Mouse (Mus musculus) neural tube, embryonic 12.5 days (tissue): ENCODE results near the gene Asic4. TPM values are rescaled to one million over a fixed set of nuclear protein-coding genes. Genes with fewer than 3 reads are reported as not detected.

Source experiments
- ATAC-seq: fragments of 200-750 bp; cut with Nextera tagmentation; 2 replicates; pipeline ENCODE4 v1.8.0; 2017; ENCODE audit warnings: low read depth, mild to moderate bottlenecking, moderate TSS enrichment, moderate library complexity; ENCODE audit not compliant: low FRiP score
- H3K27ac ChIP-seq: fragments of 300-500 bp; sonication (generic); 2 replicates; pipeline ENCODE4 v1.5.1; 2016
- H3K27me3 ChIP-seq: fragments of 300-500 bp; sonication (generic); replicated peaks from 2 replicates; pipeline ENCODE4 v1.6.1; 2016; ENCODE audit warnings: mild to moderate bottlenecking
- H3K36me3 ChIP-seq: fragments of 300-500 bp; sonication (generic); 2 replicates; pipeline ENCODE4 v1.6.1; 2016; ENCODE audit warnings: mild to moderate bottlenecking
- H3K4me1 ChIP-seq: fragments of 300-500 bp; sonication (generic); 2 replicates; pipeline ENCODE4 v1.6.1; 2016
- H3K4me2 ChIP-seq: fragments of 300-500 bp; sonication (generic); replicated peaks from 2 replicates; pipeline ENCODE4 v1.6.1; 2016; ENCODE audit warnings: mild to moderate bottlenecking
- H3K4me3 ChIP-seq: fragments of 300-500 bp; sonication (generic); 2 replicates; pipeline ENCODE4 v1.5.1; 2016
- H3K9ac ChIP-seq: fragments of 300-500 bp; sonication (generic); 2 replicates; pipeline ENCODE4 v1.6.1; 2016; ENCODE audit warnings: mild to moderate bottlenecking
- H3K9me3 ChIP-seq: fragments of 300-500 bp; sonication (generic); 2 replicates; pipeline ENCODE4 v1.6.1; 2016; ENCODE audit warnings: mild to moderate bottlenecking
- WGBS: fragments of 180-500 bp; shearing (Covaris S2); methylation state at CpG from one replicate; pipeline ENCODE4 v1.1.7; 2016; 5-methylcytosine and 5-hydroxymethylcytosine counted together
- polyA plus RNA-seq: library from polyadenylated mRNA; unstranded; fragments of >200 nt; fragmentation: Nextera tagmentation; extraction: Ambion mirVana; gene quantifications from 2 replicates; pipeline ENCODE4 v1.2.1, GENCODE M21; 2016

Gene Asic4
- polyA plus RNA-seq, 1 experiment from 2014 or later = 22.1 TPM

- Histone ChIP-seq H3K4me1 (peaks cover 36% of the 10 kb centered on the region), H3K4me2 (peak overlapping the region; percentile 93), H3K27me3 (peaks cover 3% of the 10 kb centered on the region), H3K27ac (no peak overlapping the region), H3K4me3 (peak overlapping the region; percentile 18), H3K36me3 (peaks cover 45% of the 10 kb centered on the region), H3K9me3 (no peaks in the 10 kb centered on the region), H3K9ac (no peak overlapping the region)
- ATAC-seq = no peak
- 13% methylated on average over 35 of the region's 35 CpGs for WGBS
Measured at GRCm38 (mm10) chr1:75477264-75477965, 27.2 kb downstream of the Asic4 start.

DNA sequence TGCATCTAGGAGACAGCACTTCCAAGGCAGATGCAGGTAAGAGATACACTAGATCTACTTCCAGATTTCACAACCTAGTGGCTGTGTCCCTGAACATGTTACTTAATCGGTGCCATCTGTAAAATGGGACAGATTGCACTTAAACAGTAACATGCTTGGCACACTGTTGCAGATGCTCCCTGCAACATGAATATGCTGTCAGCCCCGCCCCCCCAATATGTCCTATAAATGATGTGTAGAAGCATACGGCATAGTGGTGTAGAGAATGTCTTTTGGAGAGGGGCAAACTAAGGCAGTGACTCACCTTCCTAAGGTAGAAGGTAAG lies 27.7 kb downstream of the Asic4 start:
- 53% methylated on average over 3 of the region's 3 CpGs for WGBS
- peaks cover 36% of the 10 kb centered on the region for H3K4me1 ChIP-seq
- no peak for ATAC-seq
- no peak overlapping the region for H3K27ac ChIP-seq
- H3K36me3 ChIP-seq = peaks cover 45% of the 10 kb centered on the region
- no peaks in the 10 kb centered on the region for H3K9me3 ChIP-seq
- H3K9ac ChIP-seq = peak overlapping the region; percentile 80; the same call in 1 of the 2 replicates
- H3K4me3 ChIP-seq = peak overlapping the region; percentile 84; the same call in 1 of the 2 replicates
- H3K4me2 ChIP-seq = peak overlapping the region; percentile 93
- peaks cover 9% of the 10 kb centered on the region for H3K27me3 ChIP-seq

DNA sequence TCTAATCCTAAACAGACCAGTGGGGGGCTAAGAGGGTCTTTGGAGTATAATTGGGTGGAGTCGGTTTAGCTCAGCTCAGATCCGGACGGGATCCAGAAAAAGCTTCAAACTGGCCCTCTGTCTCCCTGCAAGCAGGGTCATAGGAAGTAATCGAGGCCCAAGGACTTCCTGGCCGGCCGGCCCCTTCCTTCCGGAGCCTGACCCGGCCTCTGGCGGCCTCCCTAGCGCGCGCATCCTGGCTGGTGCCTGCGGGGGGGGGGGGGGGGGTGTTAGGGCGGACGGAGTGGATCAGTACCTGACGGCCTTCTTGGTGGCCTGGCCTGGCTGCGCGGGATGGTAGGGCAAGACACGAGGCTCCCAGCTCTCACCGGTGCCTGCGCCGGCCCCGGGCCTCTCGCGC lies 28.3 kb downstream of the Asic4 start:
- Histone ChIP-seq H3K27me3 (peaks cover 14% of the 10 kb centered on the region), H3K36me3 (peaks cover 40% of the 10 kb centered on the region), H3K4me2 (peak overlapping the region; percentile 93), H3K9me3 (no peaks in the 10 kb centered on the region), H3K4me3 (peak overlapping the region; percentile 84), H3K9ac (peak overlapping the region; percentile 80), H3K27ac (peak overlapping the region; percentile 69), H3K4me1 (peaks cover 36% of the 10 kb centered on the region)
- no peak; the same call in 1 of the 2 replicates for ATAC-seq
- WGBS = under 1% methylated on average over 21 of the region's 25 CpGs

DNA sequence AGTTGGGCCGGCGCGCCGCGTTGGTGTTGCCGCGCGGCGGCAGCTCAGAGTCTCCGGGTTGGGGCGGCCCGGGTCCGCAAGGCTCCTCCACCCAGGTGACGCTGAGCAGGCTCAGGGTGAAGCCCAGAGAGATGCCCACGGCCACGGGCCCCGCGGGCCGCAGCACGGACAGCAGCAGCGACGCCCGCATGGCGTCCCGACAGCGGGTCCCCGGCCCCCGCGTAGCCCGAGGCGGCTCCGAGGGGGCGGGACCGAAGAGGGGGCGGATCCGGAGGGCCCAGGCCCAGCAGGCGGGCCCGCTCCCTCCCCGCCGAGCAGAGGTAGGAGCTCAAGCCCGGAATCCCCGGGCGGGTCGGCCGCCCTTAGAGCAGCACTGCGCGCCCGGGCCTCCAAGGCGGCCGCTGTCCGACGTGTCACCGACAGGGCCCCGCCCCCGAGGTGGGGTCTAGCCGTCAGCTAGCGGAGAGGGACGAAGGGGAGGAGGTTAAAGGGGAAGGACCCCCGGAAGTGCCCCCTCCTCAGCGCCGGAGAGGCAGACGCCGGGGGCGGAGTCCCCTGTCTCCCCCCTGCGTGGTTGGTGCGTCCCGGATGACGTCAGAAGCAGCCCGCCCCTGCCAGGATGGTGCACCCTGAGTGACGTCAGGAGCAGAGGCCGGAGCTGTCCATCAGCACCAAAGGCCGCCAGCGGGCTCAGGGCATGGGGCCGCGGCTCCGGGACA lies 28.8 kb downstream of the Asic4 start, which contains the start of the genes Chpf and Tmem198:
Chpf (minus strand) TSS at position 392 of the 719 bp plus-strand sequence.
Tmem198 (plus strand) TSS at position 617 of the 719 bp plus-strand sequence.
- Histone ChIP-seq H3K4me3 (peak within 1 kb of the TSS; percentile 84), H3K27me3 (peaks cover 17% of the 10 kb centered on the region), H3K4me1 (peaks cover 36% of the 10 kb centered on the region), H3K36me3 (peaks cover 34% of the 10 kb centered on the region), H3K9ac (peak within 1 kb of the TSS; percentile 80), H3K4me2 (peak within 1 kb of the TSS; percentile 93), H3K27ac (peak within 1 kb of the TSS; percentile 69), H3K9me3 (no peaks in the 10 kb centered on the region)
- under 1% methylated on average over 71 of the region's 76 CpGs for WGBS
- ATAC-seq = peak; percentile 90

- no peak for ATAC-seq
- Histone ChIP-seq H3K9ac (peak overlapping the region; percentile 80), H3K4me1 (peaks cover 36% of the 10 kb centered on the region), H3K36me3 (peaks cover 34% of the 10 kb centered on the region), H3K4me2 (peak overlapping the region; percentile 93), H3K9me3 (no peaks in the 10 kb centered on the region), H3K27me3 (peaks cover 22% of the 10 kb centered on the region), H3K4me3 (peak overlapping the region; percentile 84), H3K27ac (peak overlapping the region; percentile 69; the same call in 1 of the 2 replicates)
- under 1% methylated on average over 24 of the region's 24 CpGs for WGBS
Measured at GRCm38 (mm10) chr1:75479635-75479989, 29.4 kb downstream of the Asic4 start.

GRCm38 (mm10) chr1:75480036-75480435 lies 29.8 kb downstream of the Asic4 start:
- no peaks in the 10 kb centered on the region for H3K9me3 ChIP-seq
- H3K4me3 ChIP-seq = peak overlapping the region; percentile 84
- no peak for ATAC-seq
- peak overlapping the region; percentile 93 for H3K4me2 ChIP-seq
- H3K27ac ChIP-seq = 0 out of 2 replicates have a peak overlapping the region, but pooled peaks have one; percentile 69
- WGBS = 23% methylated on average over 13 of the region's 13 CpGs
- peaks cover 26% of the 10 kb centered on the region for H3K27me3 ChIP-seq
- H3K4me1 ChIP-seq = peaks cover 36% of the 10 kb centered on the region
- peaks cover 34% of the 10 kb centered on the region for H3K36me3 ChIP-seq
- peak overlapping the region; percentile 80 for H3K9ac ChIP-seq

GRCm38 (mm10) chr1:75480735-75481134 lies 30.5 kb downstream of the Asic4 start:
- Histone ChIP-seq H3K4me3 (peak overlapping the region; percentile 84; the same call in 1 of the 2 replicates), H3K36me3 (peaks cover 32% of the 10 kb centered on the region), H3K4me2 (peak overlapping the region; percentile 93), H3K9ac (no peak overlapping the region), H3K4me1 (peaks cover 36% of the 10 kb centered on the region), H3K27ac (no peak overlapping the region), H3K27me3 (peaks cover 33% of the 10 kb centered on the region), H3K9me3 (no peaks in the 10 kb centered on the region)
- WGBS = 79% methylated on average over 7 of the region's 7 CpGs
- ATAC-seq = no peak

DNA sequence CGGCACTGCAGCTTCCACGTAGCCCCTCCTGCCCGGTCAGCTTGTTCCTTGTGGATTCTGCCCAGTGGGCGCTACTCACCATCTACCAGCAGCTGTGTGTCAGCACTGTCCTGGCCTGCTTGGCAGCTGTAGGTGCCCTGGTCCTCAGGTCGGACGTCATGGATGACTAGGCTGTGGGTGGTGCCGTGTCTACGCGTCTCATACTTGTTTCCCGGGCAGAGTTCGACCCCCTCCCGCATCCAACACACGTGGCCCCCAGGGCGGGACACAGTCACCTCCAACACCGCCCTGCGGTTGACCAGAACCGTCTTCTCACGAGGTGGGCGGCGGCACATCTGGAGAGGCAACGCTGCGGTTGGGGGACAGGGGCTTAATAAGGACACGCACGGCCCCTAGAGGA lies 36.3 kb downstream of the Asic4 start:
- peaks cover 79% of the 10 kb centered on the region for H3K27me3 ChIP-seq
- no peak overlapping the region for H3K9ac ChIP-seq
- H3K36me3 ChIP-seq = peaks cover 28% of the 10 kb centered on the region
- no peak overlapping the region for H3K27ac ChIP-seq
- ATAC-seq = 0 out of 2 replicates have a peak, but pooled peaks have one; percentile 15
- peak overlapping the region; percentile 88 for H3K4me2 ChIP-seq
- H3K4me3 ChIP-seq = no peak overlapping the region
- 4% methylated on average over 24 of the region's 24 CpGs for WGBS
- peaks cover 19% of the 10 kb centered on the region for H3K4me1 ChIP-seq
- no peaks in the 10 kb centered on the region for H3K9me3 ChIP-seq

GRCm38 (mm10) chr1:75487040-75487404 lies 36.8 kb downstream of the Asic4 start:
- peaks cover 19% of the 10 kb centered on the region for H3K4me1 ChIP-seq
- H3K9me3 ChIP-seq = no peaks in the 10 kb centered on the region
- peaks cover 79% of the 10 kb centered on the region for H3K27me3 ChIP-seq
- H3K4me3 ChIP-seq = peak overlapping the region; percentile 42
- 1% methylated on average over 13 of the region's 13 CpGs for WGBS
- 0 out of 2 replicates have a peak, but pooled peaks have one; percentile 14 for ATAC-seq
- peak overlapping the region; percentile 44; the same call in 1 of the 2 replicates for H3K9ac ChIP-seq
- peaks cover 28% of the 10 kb centered on the region for H3K36me3 ChIP-seq
- no peak overlapping the region for H3K27ac ChIP-seq
- peak overlapping the region; percentile 88 for H3K4me2 ChIP-seq

GRCm38 (mm10) chr1:75487405-75488161 lies 37.3 kb downstream of the Asic4 start:
- Histone ChIP-seq H3K4me3 (peak overlapping the region; percentile 42), H3K27me3 (peaks cover 76% of the 10 kb centered on the region), H3K4me2 (peak overlapping the region; percentile 88), H3K9me3 (no peaks in the 10 kb centered on the region), H3K36me3 (peaks cover 25% of the 10 kb centered on the region), H3K4me1 (peaks cover 19% of the 10 kb centered on the region), H3K9ac (peak overlapping the region; percentile 44), H3K27ac (no peak overlapping the region)
- WGBS = under 1% methylated on average over 62 of the region's 62 CpGs
- ATAC-seq = peak; percentile 51

DNA sequence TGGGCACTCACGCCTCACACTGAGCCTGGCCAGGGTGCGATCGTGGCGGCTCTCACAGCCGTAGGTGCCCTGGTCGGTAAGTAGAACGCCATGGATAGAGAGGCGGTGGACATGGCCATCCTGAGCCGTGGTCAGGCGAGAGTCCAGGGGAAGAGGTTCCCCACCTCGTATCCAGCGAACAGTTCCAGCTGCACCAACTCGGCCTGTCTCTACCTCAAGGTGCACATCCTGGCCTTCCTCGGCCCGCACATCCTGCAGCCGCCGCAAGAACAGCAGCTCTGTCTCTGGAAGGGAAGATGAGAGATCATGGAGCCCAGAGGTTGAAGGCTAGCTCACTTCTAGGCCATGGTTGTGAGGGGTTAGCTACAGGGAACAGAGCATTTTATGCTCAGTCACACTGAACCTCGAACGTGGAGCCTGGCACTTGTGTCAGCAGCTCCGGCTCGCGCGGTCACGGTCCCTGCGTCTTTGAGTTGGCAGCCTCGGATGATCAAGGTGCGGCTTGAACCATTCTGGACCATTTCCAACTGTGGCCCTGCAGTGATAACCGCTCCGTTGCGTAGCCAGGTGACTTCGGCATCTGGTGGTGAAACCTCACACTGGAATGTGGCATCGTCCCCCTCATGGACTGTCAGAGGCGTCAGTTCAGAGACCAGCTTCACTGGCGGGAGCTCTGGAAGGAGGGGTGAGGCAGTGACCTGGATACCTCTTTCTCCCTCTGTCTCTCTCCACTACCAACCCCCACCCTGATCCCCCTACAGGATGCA lies 40.7 kb downstream of the Asic4 start:
- WGBS = 84% methylated on average over 34 of the region's 34 CpGs
- Histone ChIP-seq H3K9me3 (no peaks in the 10 kb centered on the region), H3K9ac (no peak overlapping the region), H3K27ac (no peak overlapping the region), H3K4me1 (peaks cover 19% of the 10 kb centered on the region), H3K4me2 (no peak overlapping the region), H3K36me3 (peaks cover 6% of the 10 kb centered on the region; the same call in 1 of the 2 replicates), H3K27me3 (peaks cover 49% of the 10 kb centered on the region), H3K4me3 (no peak overlapping the region)
- ATAC-seq = no peak
